Mouse (Mus musculus) stomach, postnatal 0 days (tissue): ENCODE measurements around the gene Uimc1.

Experiments
- CTCF ChIP-seq: IDR thresholded peaks from 2 replicates; pipeline ENCODE4 v1.5.1; 2016; ENCODE audit warnings: antibody characterized with exemption, low read depth, mild to moderate bottlenecking, moderate library complexity
- EP300 ChIP-seq: optimal IDR thresholded peaks from 2 replicates; pipeline ENCODE3; 2016; ENCODE audit warnings: antibody characterized with exemption

DNA sequence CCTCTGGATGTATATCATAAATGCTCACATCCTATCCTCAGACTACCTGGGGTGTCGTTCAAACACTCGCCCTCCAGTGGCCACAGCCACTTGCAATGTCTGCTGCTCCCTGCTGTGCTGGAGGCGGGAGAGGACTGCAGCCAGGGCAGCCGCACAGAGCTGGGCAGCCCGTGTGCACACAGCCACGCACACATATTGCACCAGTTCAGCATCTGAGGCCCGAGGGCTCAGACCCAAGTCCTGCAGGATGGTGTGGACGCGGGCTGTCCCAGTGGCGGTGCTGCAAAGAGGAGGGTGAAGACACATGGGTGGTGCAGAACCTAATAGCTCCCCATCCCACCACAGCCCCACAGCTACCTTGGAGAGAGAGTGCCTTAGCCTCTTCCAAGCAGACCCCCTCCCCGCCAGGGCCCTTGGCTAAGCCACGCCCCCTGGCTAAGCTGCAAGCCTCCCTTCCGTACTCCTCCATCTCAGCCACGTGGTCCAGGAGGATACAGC is 88.1 kb downstream of the Uimc1 start:
- TF ChIP-seq CTCF (peak; percentile 56), EP300 (no peak)
